Mouse (Mus musculus): ENCODE data around the gene B3galnt2. TPM values are rescaled to one million over a fixed set of nuclear protein-coding genes. Genes with fewer than 3 reads are reported as not detected.

The B3galnt2 gene
- 38.2 and 40.4 TPM in 2 replicates for polyA plus RNA-seq (2015; fragmentation: Nextera tagmentation; extraction: Ambion mirVana)

- Histone ChIP-seq H3K36me3 (ENCODE audit: control insufficient read depth, insufficient read depth, low read length) (no peaks in the 10 kb centered on the region), H3K27ac (ENCODE audit: low read length) (peak within 1 kb of the TSS; percentile 90), H3K9me3 (replicated peaks; ENCODE audit: control insufficient read depth, low read length) (no peaks in the 10 kb centered on the region), H3K4me1 (ENCODE audit: control insufficient read depth, insufficient read depth, low read length) (peaks cover 5% of the 10 kb centered on the region), H3K9ac (ENCODE audit: low read length) (peak within 1 kb of the TSS; percentile 86), H3K4me3 (replicated peaks; ENCODE audit: low read length) (peak within 1 kb of the TSS; percentile 98), H3K4me2 (ENCODE audit: low read depth, low read length) (peak within 1 kb of the TSS; percentile 89), H3K27me3 (ENCODE audit: control insufficient read depth, insufficient read depth, low read length) (no peaks in the 10 kb centered on the region)
- ATAC-seq (ENCODE audit: insufficient read depth, low FRiP score), result peak; percentile 99
- under 1% methylated on average over 76 of the region's 78 CpGs for WGBS
These were observed at the start of gene B3galnt2 for GRCm38 (mm10) chr13:13953874-13954832. TSS of gene B3galnt2 (plus strand) at chr13:13954469.

GRCm38 (mm10) chr13:13911341-13911740 lies 42.9 kb upstream of the B3galnt2 start:
- no peak overlapping the region for H3K4me3 ChIP-seq (replicated peaks; ENCODE audit: low read length)
- no peak overlapping the region for H3K27ac ChIP-seq (ENCODE audit: low read length)
- no peaks in the 10 kb centered on the region for H3K4me1 ChIP-seq (ENCODE audit: control insufficient read depth, insufficient read depth, low read length)
- H3K36me3 ChIP-seq (ENCODE audit: control insufficient read depth, insufficient read depth, low read length), result no peaks in the 10 kb centered on the region
- no peak for ATAC-seq (ENCODE audit: insufficient read depth, low FRiP score)
- H3K9me3 ChIP-seq (replicated peaks; ENCODE audit: control insufficient read depth, low read length), result no peaks in the 10 kb centered on the region
- H3K9ac ChIP-seq (ENCODE audit: low read length), result no peak overlapping the region
- H3K4me2 ChIP-seq (ENCODE audit: low read depth, low read length), result no peak overlapping the region
- 53% methylated on average over 2 of the region's 2 CpGs for WGBS
- no peaks in the 10 kb centered on the region for H3K27me3 ChIP-seq (ENCODE audit: control insufficient read depth, insufficient read depth, low read length)

GRCm38 (mm10) chr13:13919396-13919795 lies 34.9 kb upstream of the B3galnt2 start:
- H3K9ac ChIP-seq (ENCODE audit: low read length), result no peak overlapping the region
- no peak for ATAC-seq (ENCODE audit: insufficient read depth, low FRiP score)
- 77% methylated on average over 3 of the region's 3 CpGs for WGBS
- H3K4me1 ChIP-seq (ENCODE audit: control insufficient read depth, insufficient read depth, low read length), result no peaks in the 10 kb centered on the region
- no peak overlapping the region for H3K4me3 ChIP-seq (replicated peaks; ENCODE audit: low read length)
- H3K36me3 ChIP-seq (ENCODE audit: control insufficient read depth, insufficient read depth, low read length), result no peaks in the 10 kb centered on the region
- H3K27me3 ChIP-seq (ENCODE audit: control insufficient read depth, insufficient read depth, low read length), result no peaks in the 10 kb centered on the region
- no peaks in the 10 kb centered on the region for H3K9me3 ChIP-seq (replicated peaks; ENCODE audit: control insufficient read depth, low read length)
- H3K4me2 ChIP-seq (ENCODE audit: low read depth, low read length), result no peak overlapping the region
- no peak overlapping the region for H3K27ac ChIP-seq (ENCODE audit: low read length)

GRCm38 (mm10) chr13:13922526-13922925 lies 31.7 kb upstream of the B3galnt2 start:
- Histone ChIP-seq H3K36me3 (ENCODE audit: control insufficient read depth, insufficient read depth, low read length) (no peaks in the 10 kb centered on the region), H3K9me3 (replicated peaks; ENCODE audit: control insufficient read depth, low read length) (no peaks in the 10 kb centered on the region), H3K27ac (ENCODE audit: low read length) (no peak overlapping the region), H3K4me1 (ENCODE audit: control insufficient read depth, insufficient read depth, low read length) (no peaks in the 10 kb centered on the region), H3K4me2 (ENCODE audit: low read depth, low read length) (no peak overlapping the region), H3K27me3 (ENCODE audit: control insufficient read depth, insufficient read depth, low read length) (no peaks in the 10 kb centered on the region), H3K4me3 (replicated peaks; ENCODE audit: low read length) (no peak overlapping the region), H3K9ac (ENCODE audit: low read length) (no peak overlapping the region)
- ATAC-seq (ENCODE audit: insufficient read depth, low FRiP score), result no peak

- no peaks in the 10 kb centered on the region for H3K4me1 ChIP-seq (ENCODE audit: control insufficient read depth, insufficient read depth, low read length)
- no peak overlapping the region for H3K9ac ChIP-seq (ENCODE audit: low read length)
- WGBS, result 80% methylated on average over 2 of the region's 2 CpGs
- no peak overlapping the region for H3K27ac ChIP-seq (ENCODE audit: low read length)
- no peaks in the 10 kb centered on the region for H3K27me3 ChIP-seq (ENCODE audit: control insufficient read depth, insufficient read depth, low read length)
- no peak overlapping the region for H3K4me3 ChIP-seq (replicated peaks; ENCODE audit: low read length)
- ATAC-seq (ENCODE audit: insufficient read depth, low FRiP score), result no peak
- no peaks in the 10 kb centered on the region for H3K36me3 ChIP-seq (ENCODE audit: control insufficient read depth, insufficient read depth, low read length)
- H3K9me3 ChIP-seq (replicated peaks; ENCODE audit: control insufficient read depth, low read length), result no peaks in the 10 kb centered on the region
- H3K4me2 ChIP-seq (ENCODE audit: low read depth, low read length), result no peak overlapping the region
These were observed 24.3 kb upstream of the B3galnt2 start for GRCm38 (mm10) chr13:13929982-13930381.

GRCm38 (mm10) chr13:13954931-13955330 lies 662 bp downstream of the B3galnt2 start:
- Histone ChIP-seq H3K27ac (ENCODE audit: low read length) (peak overlapping the region; percentile 89), H3K4me1 (ENCODE audit: control insufficient read depth, insufficient read depth, low read length) (peaks cover 5% of the 10 kb centered on the region), H3K36me3 (ENCODE audit: control insufficient read depth, insufficient read depth, low read length) (no peaks in the 10 kb centered on the region), H3K4me2 (ENCODE audit: low read depth, low read length) (peak overlapping the region; percentile 83), H3K9me3 (replicated peaks; ENCODE audit: control insufficient read depth, low read length) (no peaks in the 10 kb centered on the region), H3K9ac (ENCODE audit: low read length) (peak overlapping the region; percentile 86), H3K4me3 (replicated peaks; ENCODE audit: low read length) (peak overlapping the region; percentile 98), H3K27me3 (ENCODE audit: control insufficient read depth, insufficient read depth, low read length) (no peaks in the 10 kb centered on the region)
- under 1% methylated on average over 29 of the region's 29 CpGs for WGBS
- peak; percentile 24; the same call in 1 of the 2 replicates for ATAC-seq (ENCODE audit: insufficient read depth, low FRiP score)

GRCm38 (mm10) chr13:13956686-13957085 lies 2.4 kb downstream of the B3galnt2 start:
- Histone ChIP-seq H3K9me3 (replicated peaks; ENCODE audit: control insufficient read depth, low read length) (no peaks in the 10 kb centered on the region), H3K4me2 (ENCODE audit: low read depth, low read length) (no peak overlapping the region), H3K4me1 (ENCODE audit: control insufficient read depth, insufficient read depth, low read length) (peaks cover 5% of the 10 kb centered on the region), H3K4me3 (replicated peaks; ENCODE audit: low read length) (no peak overlapping the region), H3K27ac (ENCODE audit: low read length) (no peak overlapping the region), H3K27me3 (ENCODE audit: control insufficient read depth, insufficient read depth, low read length) (no peaks in the 10 kb centered on the region), H3K9ac (ENCODE audit: low read length) (no peak overlapping the region), H3K36me3 (ENCODE audit: control insufficient read depth, insufficient read depth, low read length) (no peaks in the 10 kb centered on the region)
- ATAC-seq (ENCODE audit: insufficient read depth, low FRiP score), result no peak
- WGBS, result 63% methylated on average over 4 of the region's 4 CpGs

- H3K9ac ChIP-seq (ENCODE audit: low read length), result no peak overlapping the region
- WGBS, result 89% methylated on average over 4 of the region's 4 CpGs
These were observed 5.9 kb downstream of the B3galnt2 start for GRCm38 (mm10) chr13:13960211-13960610.

GRCm38 (mm10) chr13:13961046-13961445 lies 6.8 kb downstream of the B3galnt2 start:
- no peak for ATAC-seq (ENCODE audit: insufficient read depth, low FRiP score)
- Histone ChIP-seq H3K9me3 (replicated peaks; ENCODE audit: control insufficient read depth, low read length) (no peaks in the 10 kb centered on the region), H3K36me3 (ENCODE audit: control insufficient read depth, insufficient read depth, low read length) (no peaks in the 10 kb centered on the region), H3K4me3 (replicated peaks; ENCODE audit: low read length) (no peak overlapping the region), H3K27ac (ENCODE audit: low read length) (no peak overlapping the region), H3K4me1 (ENCODE audit: control insufficient read depth, insufficient read depth, low read length) (no peaks in the 10 kb centered on the region), H3K9ac (ENCODE audit: low read length) (no peak overlapping the region), H3K4me2 (ENCODE audit: low read depth, low read length) (no peak overlapping the region), H3K27me3 (ENCODE audit: control insufficient read depth, insufficient read depth, low read length) (no peaks in the 10 kb centered on the region)
- WGBS, result 82% methylated on average over 4 of the region's 4 CpGs

More at GRCm38 (mm10) chr13:13960211-13960610, 5.9 kb downstream of the B3galnt2 start:
- Histone ChIP-seq H3K4me2 (ENCODE audit: low read depth, low read length) (no peak overlapping the region), H3K9me3 (replicated peaks; ENCODE audit: control insufficient read depth, low read length) (no peaks in the 10 kb centered on the region), H3K4me1 (ENCODE audit: control insufficient read depth, insufficient read depth, low read length) (peaks cover 2% of the 10 kb centered on the region; the same call in 1 of the 2 replicates), H3K36me3 (ENCODE audit: control insufficient read depth, insufficient read depth, low read length) (no peaks in the 10 kb centered on the region), H3K27ac (ENCODE audit: low read length) (no peak overlapping the region), H3K27me3 (ENCODE audit: control insufficient read depth, insufficient read depth, low read length) (no peaks in the 10 kb centered on the region), H3K4me3 (replicated peaks; ENCODE audit: low read length) (no peak overlapping the region)
- ATAC-seq (ENCODE audit: insufficient read depth, low FRiP score), result no peak

All from stomach, embryonic 16.5 days (tissue).